Mouse (Mus musculus) layer of hippocampus, adult 8-10 months (tissue): ENCODE results near the gene Sh3bp4. TPM values are rescaled to one million over a fixed set of nuclear protein-coding genes. Genes with fewer than 3 reads are reported as not detected.
A peak's percentile ranks its signal among the peaks of the same experiment; 100 is the strongest.

Experiments used
- DNase-seq, 2 experiments: peaks; one replicate each; pipeline ENCODE4 v3.0.0; 2022; ENCODE audit warnings: low spot score in 2 of 2
- total RNA-seq, 4 experiments: library from RNA; stranded (reverse); gene quantifications; 2 replicates each; pipeline ENCODE4 v1.2.4; 2022

Sh3bp4 gene
- total RNA-seq, 4 experiments from 2014 or later, result 21.2 to 23.1 (median 22.6) TPM

- no peak for DNase-seq
These were observed 1.3 kb downstream of the Sh3bp4 start for GRCm38 (mm10) chr1:89071371-89072142.

DNA sequence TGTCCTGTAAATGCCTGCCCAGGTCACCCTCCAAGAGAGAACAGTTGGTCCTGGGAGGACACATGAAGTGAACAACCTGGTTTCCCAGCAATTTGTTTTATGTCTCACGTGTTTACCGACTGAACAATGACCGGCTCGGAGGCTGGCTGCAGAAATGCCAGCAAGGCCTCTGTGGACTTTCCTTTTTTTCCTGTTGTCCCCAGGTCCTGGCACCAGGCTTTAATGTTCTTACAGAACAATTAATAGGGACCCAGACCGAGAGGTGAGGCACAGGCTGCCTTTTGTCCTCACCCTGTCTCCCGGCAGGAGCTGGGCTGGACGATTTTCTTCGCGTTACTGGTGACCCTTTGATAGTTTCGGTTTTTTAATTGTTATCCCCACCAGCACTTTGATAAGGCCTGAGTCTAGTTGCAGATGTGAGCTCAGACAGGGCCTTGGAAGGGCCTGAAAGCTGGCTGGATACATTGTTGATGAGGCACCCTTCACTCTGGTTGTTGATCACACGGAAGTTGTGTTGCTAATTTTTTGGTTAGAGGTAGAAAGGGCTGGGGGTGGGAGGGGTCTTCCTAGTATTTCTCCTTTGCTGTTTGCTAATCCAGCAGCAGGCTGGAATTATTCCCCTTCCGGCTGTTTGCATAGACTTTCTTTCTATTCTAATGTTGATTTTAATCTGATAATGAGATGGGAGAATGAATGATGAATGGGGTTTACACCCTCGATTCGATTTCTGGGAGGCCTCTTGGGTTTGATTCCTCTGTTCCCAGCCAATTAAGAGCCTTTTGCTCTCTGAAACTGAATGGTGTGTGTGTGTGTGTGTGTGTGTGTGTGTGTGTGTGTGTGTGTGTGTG, 2.2 kb downstream of the Sh3bp4 start:
- no peak for DNase-seq

DNA sequence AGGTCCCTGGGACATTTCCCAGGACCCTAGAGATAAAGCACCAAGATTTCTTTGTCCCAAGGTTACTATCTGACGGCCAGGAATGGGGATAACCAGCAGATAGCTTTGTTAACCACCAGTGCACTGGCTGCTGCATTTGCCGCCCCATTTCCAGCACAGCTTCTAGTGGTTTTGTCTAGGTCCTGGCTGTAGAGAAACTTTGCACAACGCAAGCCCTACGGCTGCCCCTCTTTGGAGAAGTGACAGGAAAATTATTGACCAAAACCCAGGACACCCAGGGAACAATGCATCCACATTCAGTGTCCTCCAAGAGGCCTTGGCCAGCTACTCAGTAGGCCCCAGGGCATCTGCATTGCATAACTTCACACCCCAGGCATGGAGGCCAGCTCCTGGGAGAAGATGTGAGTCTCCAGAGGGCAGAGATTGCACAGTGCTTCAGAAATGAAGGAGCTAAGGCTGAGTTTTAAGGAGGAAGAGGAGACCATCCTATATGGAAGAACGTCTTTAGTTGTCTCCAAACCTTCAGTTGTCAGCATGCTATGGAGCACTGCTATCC, 3.2 kb downstream of the Sh3bp4 start:
- DNase-seq, result no peak

- DNase-seq, result no peak
These were observed 4.5 kb downstream of the Sh3bp4 start for GRCm38 (mm10) chr1:89074678-89075077.

DNA sequence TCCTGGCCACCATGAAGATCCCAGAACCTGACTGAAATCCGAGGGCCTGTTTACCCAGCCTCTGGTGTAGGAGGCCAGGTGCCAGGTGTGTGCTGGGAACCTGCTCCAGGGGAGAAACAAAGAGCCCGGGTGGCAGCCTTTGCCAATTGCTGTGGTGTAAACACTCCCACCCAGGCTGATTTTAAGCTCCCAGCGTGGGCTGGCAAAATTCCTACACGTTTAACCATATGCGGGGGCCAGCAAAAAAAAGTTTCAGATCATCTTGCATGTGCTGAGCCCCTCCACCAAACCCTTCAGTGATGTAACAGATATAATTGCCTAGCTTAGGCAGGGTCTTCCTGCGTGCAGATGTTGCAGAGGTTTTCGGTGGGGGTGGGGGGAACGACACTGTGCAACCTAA, 4.9 kb downstream of the Sh3bp4 start:
- no peak for DNase-seq

GRCm38 (mm10) chr1:89076777-89077176, 6.6 kb downstream of the Sh3bp4 start:
- DNase-seq, result no peak

GRCm38 (mm10) chr1:89078240-89078639, 8.0 kb downstream of the Sh3bp4 start:
- DNase-seq, result no peak

DNA sequence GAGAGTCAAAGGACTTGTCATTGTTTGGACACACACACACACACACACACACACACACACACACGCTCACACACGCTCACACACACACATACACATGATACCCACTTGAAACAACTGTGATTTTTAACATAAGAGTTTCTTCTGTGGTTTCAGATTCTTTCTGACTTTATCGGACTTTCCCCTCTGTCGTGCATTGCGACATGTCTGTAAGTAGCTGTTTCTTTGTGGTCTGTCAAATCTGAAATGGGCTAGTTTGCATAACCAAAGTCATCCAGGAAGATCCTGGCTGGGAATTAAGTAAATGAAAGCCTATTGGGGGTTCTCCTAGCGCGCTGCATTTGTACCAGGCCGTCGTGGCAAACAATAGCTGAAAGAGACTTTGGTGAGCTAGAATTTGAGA, 8.5 kb downstream of the Sh3bp4 start:
- no peak for DNase-seq

GRCm38 (mm10) chr1:89079239-89079638, 9.0 kb downstream of the Sh3bp4 start:
- DNase-seq, result no peak

DNA sequence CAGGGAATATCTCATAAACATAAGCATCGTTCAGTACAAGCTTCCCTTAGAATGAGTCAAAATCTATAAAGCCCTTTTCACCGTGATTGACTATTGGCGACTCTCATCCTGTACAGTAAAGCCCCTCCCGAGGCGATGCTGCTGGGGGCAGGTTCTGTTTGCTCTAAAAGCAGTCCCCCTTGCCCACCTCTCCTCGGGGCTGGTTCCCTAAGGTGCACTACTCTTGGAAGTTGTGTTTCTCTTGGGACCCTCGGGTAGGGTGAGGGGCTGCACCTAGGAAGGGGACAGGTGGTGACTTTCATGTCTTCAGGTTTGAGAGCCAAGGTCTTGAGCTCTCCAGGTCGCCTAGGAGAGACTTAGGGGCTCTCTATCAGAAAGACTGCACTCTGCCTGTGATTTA, 10.2 kb downstream of the Sh3bp4 start:
- no peak for DNase-seq

DNA sequence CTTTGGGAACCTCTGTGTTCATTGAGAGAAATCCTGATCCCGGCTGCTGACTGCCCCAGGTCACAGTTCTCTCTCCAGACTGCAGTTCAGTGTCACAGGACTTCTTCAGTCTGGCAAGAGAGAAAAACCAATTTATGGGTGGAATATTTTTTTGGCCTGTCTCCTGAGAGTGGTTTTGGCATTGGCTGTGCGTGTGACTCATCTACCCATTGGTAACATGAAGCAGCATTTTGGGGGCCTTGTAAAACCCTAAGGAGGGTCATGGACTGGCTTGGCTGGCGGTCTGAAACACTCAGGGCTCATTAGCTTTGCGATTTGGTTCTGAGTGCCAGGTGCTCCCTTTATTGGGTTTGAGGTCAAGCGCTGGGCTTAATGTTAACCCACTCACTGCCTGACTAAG, 10.6 kb downstream of the Sh3bp4 start:
- DNase-seq, result no peak

- no peak for DNase-seq
These were observed 11.2 kb downstream of the Sh3bp4 start for GRCm38 (mm10) chr1:89081371-89081770.

- DNase-seq, result no peak
These were observed 12.1 kb downstream of the Sh3bp4 start for GRCm38 (mm10) chr1:89082171-89082882.

DNA sequence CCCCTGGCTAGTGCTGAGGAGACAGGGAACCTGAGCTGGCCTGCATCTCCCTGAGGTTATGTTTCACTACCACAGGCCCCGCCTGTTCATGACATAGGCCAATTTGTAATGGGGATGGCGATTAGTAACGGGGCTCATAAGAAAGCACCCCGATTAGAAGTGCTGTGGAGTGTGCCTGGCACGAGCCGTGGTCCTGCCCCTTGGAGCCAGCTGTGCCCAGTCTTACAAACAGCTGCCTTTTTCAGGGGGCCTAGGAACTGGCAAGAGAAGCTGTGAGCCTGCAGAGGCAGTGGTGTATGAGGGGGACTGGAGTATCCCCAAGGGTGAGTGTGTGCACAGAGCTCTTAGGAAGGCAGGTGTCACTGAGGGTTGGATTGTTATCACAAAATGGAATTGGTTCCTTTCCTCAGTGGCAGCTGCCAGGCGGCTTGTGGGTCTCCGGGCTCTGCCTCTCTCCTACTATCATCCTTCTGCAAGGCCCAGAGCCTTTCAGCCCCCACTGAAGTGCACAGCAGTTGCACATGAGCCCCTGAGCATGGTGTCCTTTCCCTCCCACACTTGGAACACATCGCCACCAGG, 16.4 kb downstream of the Sh3bp4 start:
- no peak for DNase-seq

- no peak for DNase-seq
These were observed 17.9 kb downstream of the Sh3bp4 start for GRCm38 (mm10) chr1:89088144-89088543.

DNA sequence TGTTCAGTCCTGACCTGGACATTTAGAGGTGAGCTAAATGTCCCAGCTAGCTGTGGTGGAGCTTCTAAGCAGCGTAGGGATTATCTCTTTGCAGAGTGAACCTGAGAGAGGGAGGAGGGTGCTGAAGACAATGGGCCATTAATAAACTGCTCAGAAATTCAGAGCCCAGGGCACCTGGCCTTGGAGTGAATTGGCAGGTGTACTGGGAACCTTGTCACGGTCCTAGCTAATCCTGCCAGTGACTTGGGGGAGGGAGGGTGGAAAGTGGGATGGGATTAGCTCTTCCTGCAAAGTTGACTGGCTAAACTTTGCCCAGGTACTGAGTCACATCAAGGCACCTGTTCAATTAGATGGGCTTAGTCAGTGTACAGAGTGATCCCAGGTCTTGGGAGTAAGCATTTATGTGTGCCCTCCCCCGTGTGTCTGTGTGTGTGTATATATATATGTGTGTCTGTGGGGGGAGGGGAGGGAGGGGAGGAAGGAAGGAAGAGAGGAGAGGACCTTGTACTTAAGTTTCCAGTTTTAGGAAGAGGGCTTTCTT, 18.6 kb downstream of the Sh3bp4 start:
- no peak for DNase-seq

GRCm38 (mm10) chr1:89089821-89090600, 19.8 kb downstream of the Sh3bp4 start:
- no peak for DNase-seq

- DNase-seq, result no peak
These were observed 20.5 kb downstream of the Sh3bp4 start for GRCm38 (mm10) chr1:89090676-89091075.

- DNase-seq, result no peak
These were observed 21.8 kb downstream of the Sh3bp4 start for GRCm38 (mm10) chr1:89092019-89092418.

- DNase-seq, result peak; percentile 70 to 76
These were observed 22.3 kb downstream of the Sh3bp4 start for GRCm38 (mm10) chr1:89092442-89092991.
